Mouse (Mus musculus): ENCODE measurements around the gene Fbln7. TPM values are rescaled to one million over a fixed set of nuclear protein-coding genes. Genes with fewer than 3 reads are reported as not detected.
A peak's percentile ranks its signal among the peaks of the same experiment; 100 is the strongest.

Fbln7 gene
- polyA plus RNA-seq, 1 experiment, result 0.75 TPM

GRCm38 (mm10) chr2:128928446-128928845 lies 65.7 kb downstream of the Fbln7 start:
- no peaks in the 10 kb centered on the region for H3K4me1 ChIP-seq (ENCODE audit: control insufficient read depth, insufficient read depth, low read length)
- H3K36me3 ChIP-seq (ENCODE audit: control insufficient read depth, insufficient read depth, low read length, poor library complexity, severe bottlenecking), result peaks cover 5% of the 10 kb centered on the region; the same call in 1 of the 2 replicates
- H3K4me3 ChIP-seq (ENCODE audit: low read depth, low read length), result no peak overlapping the region

GRCm38 (mm10) chr2:128930704-128931103 lies 67.9 kb downstream of the Fbln7 start:
- Histone ChIP-seq H3K27me3 (ENCODE audit: control insufficient read depth, insufficient read depth, low read length, poor library complexity, severe bottlenecking) (no peaks in the 10 kb centered on the region), H3K9me3 (replicated peaks; ENCODE audit: control insufficient read depth, insufficient read depth, low read length, poor library complexity, severe bottlenecking) (no peaks in the 10 kb centered on the region), H3K4me3 (ENCODE audit: low read depth, low read length) (no peak overlapping the region), H3K27ac (ENCODE audit: insufficient read depth, low read length) (no peak overlapping the region), H3K4me1 (ENCODE audit: control insufficient read depth, insufficient read depth, low read length) (no peaks in the 10 kb centered on the region), H3K36me3 (ENCODE audit: control insufficient read depth, insufficient read depth, low read length, poor library complexity, severe bottlenecking) (peaks cover 15% of the 10 kb centered on the region), H3K9ac (ENCODE audit: low read depth, poor library complexity, severe bottlenecking) (no peak overlapping the region)
- TF ChIP-seq CTCF (IDR thresholded peaks at IDR 0.05; ENCODE audit: low read depth, low read length) (no peak), POLR2A (IDR thresholded peaks at IDR 0.05; ENCODE audit: insufficient read depth, low read length) (no peak), EP300 (IDR thresholded peaks at IDR 0.05; ENCODE audit: insufficient read depth, low read depth, low read length) (no peak)

More at GRCm38 (mm10) chr2:128928446-128928845, 65.7 kb downstream of the Fbln7 start:
- H3K9me3 ChIP-seq (replicated peaks; ENCODE audit: control insufficient read depth, insufficient read depth, low read length, poor library complexity, severe bottlenecking), result no peaks in the 10 kb centered on the region
- H3K9ac ChIP-seq (ENCODE audit: low read depth, poor library complexity, severe bottlenecking), result no peak overlapping the region
- H3K27me3 ChIP-seq (ENCODE audit: control insufficient read depth, insufficient read depth, low read length, poor library complexity, severe bottlenecking), result no peaks in the 10 kb centered on the region
- no peak for TF ChIP-seq POLR2A (IDR thresholded peaks at IDR 0.05; ENCODE audit: insufficient read depth, low read length)
- no peak for TF ChIP-seq CTCF (IDR thresholded peaks at IDR 0.05; ENCODE audit: low read depth, low read length)
- no peak for TF ChIP-seq EP300 (IDR thresholded peaks at IDR 0.05; ENCODE audit: insufficient read depth, low read depth, low read length)
- no peak overlapping the region for H3K27ac ChIP-seq (ENCODE audit: insufficient read depth, low read length)

DNA sequence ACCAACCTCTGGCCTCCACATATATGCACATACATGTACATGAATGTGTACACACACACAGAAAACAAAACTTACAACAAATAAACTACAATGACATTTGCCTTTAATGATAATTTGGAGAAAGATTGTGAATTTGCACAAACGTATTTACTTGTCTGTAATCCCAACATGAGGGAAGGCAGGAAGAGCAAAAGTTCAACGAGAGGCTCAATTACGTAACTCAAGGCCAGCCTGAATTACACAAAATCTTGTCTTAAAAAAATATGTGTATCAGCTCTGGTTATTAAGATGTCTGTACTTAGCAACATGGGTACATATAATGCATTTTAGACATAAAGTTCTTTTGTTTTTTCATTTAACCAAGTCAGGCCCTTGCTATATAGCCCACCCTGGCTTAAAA lies 73.5 kb downstream of the Fbln7 start:
- no peak overlapping the region for H3K27ac ChIP-seq (ENCODE audit: insufficient read depth, low read length)
- H3K4me3 ChIP-seq (ENCODE audit: low read depth, low read length), result no peak overlapping the region
- TF ChIP-seq CTCF (IDR thresholded peaks at IDR 0.05; ENCODE audit: low read depth, low read length) (no peak), POLR2A (IDR thresholded peaks at IDR 0.05; ENCODE audit: insufficient read depth, low read length) (no peak), EP300 (IDR thresholded peaks at IDR 0.05; ENCODE audit: insufficient read depth, low read depth, low read length) (no peak)
- peaks cover 21% of the 10 kb centered on the region for H3K36me3 ChIP-seq (ENCODE audit: control insufficient read depth, insufficient read depth, low read length, poor library complexity, severe bottlenecking)
- H3K9ac ChIP-seq (ENCODE audit: low read depth, poor library complexity, severe bottlenecking), result no peak overlapping the region
- no peaks in the 10 kb centered on the region for H3K27me3 ChIP-seq (ENCODE audit: control insufficient read depth, insufficient read depth, low read length, poor library complexity, severe bottlenecking)
- H3K9me3 ChIP-seq (replicated peaks; ENCODE audit: control insufficient read depth, insufficient read depth, low read length, poor library complexity, severe bottlenecking), result no peaks in the 10 kb centered on the region
- no peaks in the 10 kb centered on the region for H3K4me1 ChIP-seq (ENCODE audit: control insufficient read depth, insufficient read depth, low read length)

DNA sequence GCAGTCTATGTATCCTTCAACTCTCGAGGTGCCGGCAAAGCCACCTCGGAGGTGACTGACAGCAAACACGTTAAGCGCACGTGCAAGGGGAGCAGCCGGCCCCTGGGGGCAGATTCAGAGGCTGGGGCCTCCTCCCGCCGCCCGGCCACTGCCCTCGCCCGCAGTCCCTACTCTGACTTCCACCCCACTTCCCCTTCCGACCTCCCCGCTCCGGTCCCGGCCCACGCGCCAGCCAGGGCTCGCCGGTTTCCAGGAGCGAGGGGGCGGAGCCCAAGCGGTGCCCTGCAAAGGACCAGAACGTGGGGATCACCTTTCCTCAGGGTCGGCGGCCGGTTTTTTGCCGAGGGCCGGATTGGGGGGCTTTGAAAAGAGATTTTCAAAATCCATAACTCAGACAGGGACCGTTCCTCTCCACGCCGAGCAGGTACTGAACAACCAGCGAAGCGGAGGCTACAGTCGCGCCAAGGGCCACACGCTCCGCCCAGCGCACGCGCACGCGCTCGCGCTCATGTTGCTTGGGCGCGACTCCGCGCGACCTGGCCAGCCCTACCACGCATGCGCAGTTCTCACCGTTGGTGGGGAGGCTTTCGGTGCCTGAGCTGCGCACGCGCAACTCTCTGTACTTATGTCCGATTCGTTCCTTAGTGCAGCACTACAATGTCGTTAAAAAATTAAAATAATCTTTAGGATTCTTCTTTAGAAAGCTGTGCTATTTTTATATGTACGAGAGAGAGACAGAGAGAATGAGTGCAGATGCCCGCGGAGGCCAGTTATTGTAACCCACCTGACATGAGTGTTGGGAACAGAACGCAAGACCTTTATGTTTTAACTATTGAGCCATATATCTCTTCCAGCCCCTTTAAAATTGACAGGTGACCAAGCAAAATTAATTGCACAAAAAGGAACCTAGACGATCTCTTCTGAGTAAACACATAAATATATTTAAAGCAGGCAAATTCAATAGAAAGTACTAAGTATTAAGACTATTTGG lies 81.1 kb downstream of the Fbln7 start, which contains the start of gene Zc3h8:
TSS of gene Zc3h8 (minus strand) at position 540 of the 991 bp plus-strand sequence.
- Histone ChIP-seq H3K27ac (ENCODE audit: insufficient read depth, low read length) (no peak within 1 kb of the TSS), H3K4me1 (ENCODE audit: control insufficient read depth, insufficient read depth, low read length) (no peaks in the 10 kb centered on the region), H3K4me3 (ENCODE audit: low read depth, low read length) (peak within 1 kb of the TSS; percentile 43), H3K9ac (ENCODE audit: low read depth, poor library complexity, severe bottlenecking) (peak within 1 kb of the TSS; percentile 76), H3K27me3 (ENCODE audit: control insufficient read depth, insufficient read depth, low read length, poor library complexity, severe bottlenecking) (no peaks in the 10 kb centered on the region), H3K9me3 (replicated peaks; ENCODE audit: control insufficient read depth, insufficient read depth, low read length, poor library complexity, severe bottlenecking) (no peaks in the 10 kb centered on the region), H3K36me3 (ENCODE audit: control insufficient read depth, insufficient read depth, low read length, poor library complexity, severe bottlenecking) (peaks cover 7% of the 10 kb centered on the region; the same call in 1 of the 2 replicates)
- TF ChIP-seq EP300 (IDR thresholded peaks at IDR 0.05; ENCODE audit: insufficient read depth, low read depth, low read length) (no peak), CTCF (IDR thresholded peaks at IDR 0.05; ENCODE audit: low read depth, low read length) (no peak), POLR2A (IDR thresholded peaks at IDR 0.05; ENCODE audit: insufficient read depth, low read length) (peak; percentile 68)

Other genes starting within 250 kb of the Fbln7 start
- 139 and 144 TPM in 2 replicates for gene Anapc1, start 175.6 kb upstream of the Fbln7 start, polyA plus RNA-seq (2011; ENCODE audit: insufficient read depth, insufficient read length, low read depth, missing spikeins)
- gene Mertk, start 164.0 kb upstream of the Fbln7 start, polyA plus RNA-seq (2011; ENCODE audit: insufficient read depth, insufficient read length, low read depth, missing spikeins), result 1.9 and 2.2 TPM in 2 replicates
- gene Tmem87b, start 44.9 kb upstream of the Fbln7 start, polyA plus RNA-seq (2011; ENCODE audit: insufficient read depth, insufficient read length, low read depth, missing spikeins), result 31.7 and 32.3 TPM in 2 replicates
- gene Zc3h8, start 81.1 kb downstream of the Fbln7 start, polyA plus RNA-seq (2011; ENCODE audit: insufficient read depth, insufficient read length, low read depth, missing spikeins), result 11.6 and 13.1 TPM in 2 replicates
- 10.8 and 12.7 TPM in 2 replicates for gene Zc3h6, start 104.4 kb downstream of the Fbln7 start, polyA plus RNA-seq (2011; ENCODE audit: insufficient read depth, insufficient read length, low read depth, missing spikeins)
- 0.72 and 1.8 TPM in 2 replicates for gene Gm10762, start 104.7 kb downstream of the Fbln7 start, polyA plus RNA-seq (2011; ENCODE audit: insufficient read depth, insufficient read length, low read depth, missing spikeins)
- 0.15 TPM in 1 of 2 replicates, not detected in the other for gene Vinac1, start 185.2 kb downstream of the Fbln7 start, polyA plus RNA-seq (2011; ENCODE audit: insufficient read depth, insufficient read length, low read depth, missing spikeins)
- gene Ttl, start 203.0 kb downstream of the Fbln7 start, polyA plus RNA-seq (2011; ENCODE audit: insufficient read depth, insufficient read length, low read depth, missing spikeins), result 5.8 and 8.2 TPM in 2 replicates
- 57.1 and 64.2 TPM in 2 replicates for gene Polr1b, start 238.0 kb downstream of the Fbln7 start, polyA plus RNA-seq (2011; ENCODE audit: insufficient read depth, insufficient read length, low read depth, missing spikeins)